Mouse (Mus musculus): ENCODE results near the gene Snrnp70. TPM values are rescaled to one million over a fixed set of nuclear protein-coding genes. Genes with fewer than 3 reads are reported as not detected.

The Snrnp70 gene
- polyA plus RNA-seq (2015; fragmentation: Nextera tagmentation; extraction: Ambion mirVana) = 136 and 140 TPM in 2 replicates

DNA sequence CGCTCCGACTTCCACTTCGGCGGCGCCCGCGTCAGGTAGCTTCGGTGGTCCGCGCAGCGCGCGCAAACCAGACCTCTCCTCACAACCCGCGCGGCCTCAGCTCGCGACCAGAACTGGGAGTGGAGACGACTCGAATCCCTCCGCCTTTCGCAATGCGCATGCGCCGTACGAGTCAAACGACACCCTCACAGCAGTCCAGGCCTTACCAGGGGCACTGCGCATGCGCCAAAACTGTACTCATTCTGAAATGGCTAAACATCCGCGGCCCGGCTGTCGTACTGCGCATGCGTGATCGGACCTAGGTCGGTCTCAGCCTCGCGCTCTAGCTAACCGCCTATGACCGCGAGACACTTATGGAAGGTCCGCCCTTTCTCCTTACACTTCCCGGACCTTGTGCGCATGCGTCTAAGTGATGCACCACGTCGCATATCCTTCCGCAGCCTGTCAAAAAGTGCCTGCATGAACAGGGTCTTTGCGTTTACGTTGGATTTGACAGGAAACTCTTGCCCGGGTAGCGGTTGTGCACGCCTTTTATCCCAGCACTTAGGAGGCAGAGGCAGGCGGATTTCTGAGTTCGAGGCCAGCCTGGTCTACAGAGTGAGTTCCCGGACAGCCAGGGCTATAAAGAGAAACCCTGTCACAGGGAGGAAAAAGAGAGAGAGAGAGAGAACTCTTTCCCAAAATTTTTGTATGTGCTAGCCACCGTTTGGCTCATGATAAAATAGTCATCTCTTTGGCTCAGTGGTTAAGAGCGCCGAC, at the start of gene Snrnp70:
Gene Snrnp70, minus strand, starts transcription at position 165 of the 759 bp plus-strand sequence.
- Histone ChIP-seq H3K4me1 (peaks cover 23% of the 10 kb centered on the region), H3K27ac (replicated peaks) (peak within 1 kb of the TSS; percentile 98), H3K9ac (peak within 1 kb of the TSS; percentile 99), H3K4me2 (peak within 1 kb of the TSS; percentile 100), H3K27me3 (replicated peaks) (no peaks in the 10 kb centered on the region), H3K4me3 (peak within 1 kb of the TSS; percentile 86), H3K36me3 (peaks cover 33% of the 10 kb centered on the region), H3K9me3 (no peaks in the 10 kb centered on the region)
- WGBS = under 1% methylated on average over 60 of the region's 60 CpGs
- ATAC-seq (ENCODE audit: extremely low read depth, insufficient number of reproducible peaks, low FRiP score, low TSS enrichment) = peak; percentile 92

GRCm38 (mm10) chr7:45443526-45444420, 48.2 kb upstream of the Snrnp70 start:
- no peaks in the 10 kb centered on the region for H3K27me3 ChIP-seq (replicated peaks)
- no peak overlapping the region for H3K9ac ChIP-seq
- no peaks in the 10 kb centered on the region for H3K9me3 ChIP-seq
- H3K27ac ChIP-seq (replicated peaks) = no peak overlapping the region
- ATAC-seq (ENCODE audit: extremely low read depth, insufficient number of reproducible peaks, low FRiP score, low TSS enrichment) = 0 out of 2 replicates have a peak, but pooled peaks have one; percentile 10
- WGBS = 66% methylated on average over 22 of the region's 22 CpGs
- no peak overlapping the region for H3K4me3 ChIP-seq
- peaks cover 9% of the 10 kb centered on the region for H3K4me1 ChIP-seq
- no peak overlapping the region for H3K4me2 ChIP-seq
- peaks cover 84% of the 10 kb centered on the region for H3K36me3 ChIP-seq

DNA sequence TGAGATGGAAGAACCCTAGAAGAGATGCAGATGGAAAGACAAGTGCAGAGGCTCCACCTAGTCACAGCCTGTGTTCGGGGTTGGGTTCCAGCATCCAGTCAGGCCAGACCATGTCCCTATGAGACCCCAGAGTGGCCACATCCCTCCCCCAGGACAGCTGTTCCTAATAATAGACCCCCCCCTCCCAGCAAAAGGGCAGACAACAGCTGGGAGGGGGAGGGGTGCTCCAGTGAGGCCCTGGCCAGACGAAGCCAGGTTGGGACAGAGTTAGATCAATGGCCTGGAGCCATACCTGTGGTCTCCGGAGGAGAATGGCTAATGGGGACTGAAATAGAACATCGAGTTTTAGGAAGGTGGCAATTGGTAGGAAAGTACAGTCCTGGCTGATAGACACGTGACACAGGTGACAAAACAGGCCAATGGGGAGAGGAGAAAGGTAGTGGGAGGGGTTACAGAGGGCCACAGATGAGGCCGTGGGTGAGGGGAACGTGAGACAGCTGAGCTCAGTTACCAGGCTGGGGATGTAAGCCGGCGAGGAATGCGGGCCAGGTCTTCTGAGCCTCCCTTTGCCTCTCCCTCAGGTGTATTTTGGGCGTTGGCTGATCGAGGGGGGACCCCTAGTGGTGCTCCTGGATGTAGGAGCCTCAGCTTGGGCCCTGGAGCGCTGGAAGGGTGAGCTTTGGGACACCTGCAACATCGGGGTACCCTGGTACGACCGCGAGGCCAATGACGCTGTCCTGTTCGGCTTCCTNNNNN, 42.2 kb upstream of the Snrnp70 start, which contains the start of gene Ruvbl2:
Gene Ruvbl2, minus strand, starts transcription at position 576 of the 756 bp plus-strand sequence.
- Histone ChIP-seq H3K36me3 (peaks cover 43% of the 10 kb centered on the region), H3K27me3 (replicated peaks) (no peaks in the 10 kb centered on the region), H3K9ac (peak within 1 kb of the TSS; percentile 95), H3K4me1 (peaks cover 43% of the 10 kb centered on the region), H3K9me3 (no peaks in the 10 kb centered on the region), H3K4me3 (peak within 1 kb of the TSS; percentile 4; the same call in 1 of the 2 replicates), H3K4me2 (peak within 1 kb of the TSS; percentile 97), H3K27ac (replicated peaks) (no peak within 1 kb of the TSS)
- ATAC-seq (ENCODE audit: extremely low read depth, insufficient number of reproducible peaks, low FRiP score, low TSS enrichment) = no peak
- WGBS = 24% methylated on average over 19 of the region's 19 CpGs

GRCm38 (mm10) chr7:45437046-45437445, 41.5 kb upstream of the Snrnp70 start:
- 36% methylated on average over 6 of the region's 6 CpGs for WGBS
- Histone ChIP-seq H3K27ac (replicated peaks) (no peak overlapping the region), H3K27me3 (replicated peaks) (no peaks in the 10 kb centered on the region), H3K4me2 (peak overlapping the region; percentile 97), H3K9me3 (no peaks in the 10 kb centered on the region), H3K9ac (peak overlapping the region; percentile 95), H3K4me1 (peaks cover 45% of the 10 kb centered on the region), H3K4me3 (peak overlapping the region; percentile 4; the same call in 1 of the 2 replicates), H3K36me3 (peaks cover 41% of the 10 kb centered on the region)
- ATAC-seq (ENCODE audit: extremely low read depth, insufficient number of reproducible peaks, low FRiP score, low TSS enrichment) = no peak

GRCm38 (mm10) chr7:45436444-45436843, 40.9 kb upstream of the Snrnp70 start:
- H3K36me3 ChIP-seq = peaks cover 41% of the 10 kb centered on the region
- H3K27ac ChIP-seq (replicated peaks) = no peak overlapping the region
- WGBS = 76% methylated on average over 5 of the region's 5 CpGs
- peak overlapping the region; percentile 97 for H3K4me2 ChIP-seq
- H3K9me3 ChIP-seq = no peaks in the 10 kb centered on the region
- H3K27me3 ChIP-seq (replicated peaks) = no peaks in the 10 kb centered on the region
- H3K4me1 ChIP-seq = peaks cover 45% of the 10 kb centered on the region
- peak overlapping the region; percentile 80; the same call in 1 of the 2 replicates for H3K4me3 ChIP-seq
- no peak for ATAC-seq (ENCODE audit: extremely low read depth, insufficient number of reproducible peaks, low FRiP score, low TSS enrichment)
- H3K9ac ChIP-seq = peak overlapping the region; percentile 95

DNA sequence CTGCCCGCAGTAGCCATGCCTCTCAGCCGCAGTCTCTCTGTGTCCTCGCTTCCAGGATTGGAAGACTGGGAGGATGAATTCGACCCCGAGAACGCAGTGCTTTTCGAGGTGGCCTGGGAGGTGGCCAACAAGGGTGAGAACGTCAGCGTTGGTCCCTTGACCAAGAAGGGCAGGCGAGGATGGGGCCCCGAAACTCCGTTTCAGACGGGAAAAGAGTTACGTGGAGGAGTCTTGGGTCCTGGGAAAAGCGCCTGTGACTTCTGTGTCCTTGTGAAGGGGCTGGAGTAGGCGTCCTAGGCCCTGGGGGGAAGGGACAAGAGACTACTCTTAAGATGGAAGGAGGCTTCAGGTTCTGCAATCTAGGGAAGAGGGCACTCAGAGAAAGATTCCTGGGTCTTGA, 39.5 kb upstream of the Snrnp70 start:
- no peak for ATAC-seq (ENCODE audit: extremely low read depth, insufficient number of reproducible peaks, low FRiP score, low TSS enrichment)
- WGBS = 2% methylated on average over 16 of the region's 16 CpGs
- H3K36me3 ChIP-seq = peaks cover 41% of the 10 kb centered on the region

GRCm38 (mm10) chr7:45434203-45435015, 38.9 kb upstream of the Snrnp70 start, which contains the start of gene Gys1:
TSS of gene Gys1 (plus strand) at chr7:45434844.
- peak; percentile 88 for ATAC-seq (ENCODE audit: extremely low read depth, insufficient number of reproducible peaks, low FRiP score, low TSS enrichment)
- no peaks in the 10 kb centered on the region for H3K9me3 ChIP-seq
- no peaks in the 10 kb centered on the region for H3K27me3 ChIP-seq (replicated peaks)
- H3K4me2 ChIP-seq = peak within 1 kb of the TSS; percentile 97
- peak within 1 kb of the TSS; percentile 92 for H3K27ac ChIP-seq (replicated peaks)
- peak within 1 kb of the TSS; percentile 95 for H3K9ac ChIP-seq
- under 1% methylated on average over 45 of the region's 45 CpGs for WGBS
- peak within 1 kb of the TSS; percentile 80 for H3K4me3 ChIP-seq
- peaks cover 45% of the 10 kb centered on the region for H3K4me1 ChIP-seq
- H3K36me3 ChIP-seq = peaks cover 41% of the 10 kb centered on the region

More for the DNA sequence above, 39.5 kb upstream of the Snrnp70 start:
- H3K9ac ChIP-seq = peak overlapping the region; percentile 95
- no peaks in the 10 kb centered on the region for H3K9me3 ChIP-seq
- H3K4me1 ChIP-seq = peaks cover 45% of the 10 kb centered on the region
- H3K27ac ChIP-seq (replicated peaks) = peak overlapping the region; percentile 92
- H3K27me3 ChIP-seq (replicated peaks) = no peaks in the 10 kb centered on the region
- peak overlapping the region; percentile 97 for H3K4me2 ChIP-seq
- H3K4me3 ChIP-seq = peak overlapping the region; percentile 80

DNA sequence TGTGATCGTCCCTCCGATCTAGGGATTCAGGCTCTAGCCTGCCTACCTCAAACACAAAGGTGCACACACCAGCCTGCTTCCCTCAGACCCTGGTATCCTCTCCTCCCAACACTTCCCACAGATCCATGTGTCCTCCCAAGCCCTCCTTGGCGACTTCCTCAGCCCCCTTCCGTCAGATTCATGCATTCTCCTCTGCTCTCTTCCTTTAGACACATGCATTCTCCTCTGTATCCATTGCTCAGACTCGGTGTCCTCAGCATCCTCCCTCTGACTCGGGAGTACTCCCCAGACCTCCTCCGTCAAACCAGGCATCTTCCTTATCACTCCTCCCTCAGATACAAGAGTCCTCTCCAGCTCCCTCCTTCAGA, 38.3 kb upstream of the Snrnp70 start:
- Histone ChIP-seq H3K27me3 (replicated peaks) (no peaks in the 10 kb centered on the region), H3K27ac (replicated peaks) (peak overlapping the region; percentile 90), H3K9me3 (no peaks in the 10 kb centered on the region), H3K4me3 (peak overlapping the region; percentile 80), H3K36me3 (peaks cover 44% of the 10 kb centered on the region), H3K4me2 (peak overlapping the region; percentile 97), H3K9ac (peak overlapping the region; percentile 92), H3K4me1 (peaks cover 45% of the 10 kb centered on the region)
- 4% methylated on average over 7 of the region's 7 CpGs for WGBS
- ATAC-seq (ENCODE audit: extremely low read depth, insufficient number of reproducible peaks, low FRiP score, low TSS enrichment) = no peak

GRCm38 (mm10) chr7:45426556-45426955, 31.0 kb upstream of the Snrnp70 start:
- no peaks in the 10 kb centered on the region; the same call in 1 of the 2 replicates for H3K27me3 ChIP-seq (replicated peaks)
- no peak overlapping the region for H3K27ac ChIP-seq (replicated peaks)
- H3K9me3 ChIP-seq = no peaks in the 10 kb centered on the region
- H3K4me2 ChIP-seq = no peak overlapping the region
- 85% methylated on average over 8 of the region's 8 CpGs for WGBS
- no peak overlapping the region for H3K4me3 ChIP-seq
- ATAC-seq (ENCODE audit: extremely low read depth, insufficient number of reproducible peaks, low FRiP score, low TSS enrichment) = no peak
- no peak overlapping the region for H3K9ac ChIP-seq
- H3K36me3 ChIP-seq = peaks cover 98% of the 10 kb centered on the region
- H3K4me1 ChIP-seq = no peaks in the 10 kb centered on the region

GRCm38 (mm10) chr7:45421194-45421593, 25.7 kb upstream of the Snrnp70 start:
- H3K36me3 ChIP-seq = peaks cover 56% of the 10 kb centered on the region
- H3K9ac ChIP-seq = no peak overlapping the region
- H3K4me2 ChIP-seq = no peak overlapping the region
- WGBS = 91% methylated on average over 14 of the region's 14 CpGs
- no peaks in the 10 kb centered on the region for H3K9me3 ChIP-seq
- peaks cover 52% of the 10 kb centered on the region for H3K27me3 ChIP-seq (replicated peaks)
- peaks cover 7% of the 10 kb centered on the region; the same call in 1 of the 2 replicates for H3K4me1 ChIP-seq
- no peak for ATAC-seq (ENCODE audit: extremely low read depth, insufficient number of reproducible peaks, low FRiP score, low TSS enrichment)
- H3K4me3 ChIP-seq = no peak overlapping the region
- no peak overlapping the region for H3K27ac ChIP-seq (replicated peaks)
